Mouse (Mus musculus): ENCODE data around the gene Zxdb. TPM values are rescaled to one million over a fixed set of nuclear protein-coding genes. Genes with fewer than 3 reads are reported as not detected.

Zxdb gene
- 4.3 and 5.1 TPM in 2 replicates for total RNA-seq (2023)

GRCm38 (mm10) chrX:94724192-94724971 lies at the start of gene Zxdb:
Gene Zxdb (plus strand): TSS chrX:94724569.

Other genes with a start within 250 kb of the Zxdb start
- gene Maged1, start 182.4 kb upstream of the Zxdb start, total RNA-seq (2023) = 0.79 and 1.7 TPM in 2 replicates
- 3.6 and 3.7 TPM in 2 replicates for gene Gspt2, start 88.5 kb upstream of the Zxdb start, total RNA-seq (2023)

Data from neutrophil, adult 65 days (primary cell).